Mouse (Mus musculus): ENCODE measurements at regions not wholly inside any gene's neighbourhood (a gene's known extent, or its start where the extent isn't known, plus 50 kb on each side); places are given as distances from the start of the nearest gene placed in this dataset.
"Not testable (repeated sequence)": the region's sequence is repeated elsewhere in the genome, so short reads cannot be mapped to it uniquely, and the experiment has no call there.

DNA sequence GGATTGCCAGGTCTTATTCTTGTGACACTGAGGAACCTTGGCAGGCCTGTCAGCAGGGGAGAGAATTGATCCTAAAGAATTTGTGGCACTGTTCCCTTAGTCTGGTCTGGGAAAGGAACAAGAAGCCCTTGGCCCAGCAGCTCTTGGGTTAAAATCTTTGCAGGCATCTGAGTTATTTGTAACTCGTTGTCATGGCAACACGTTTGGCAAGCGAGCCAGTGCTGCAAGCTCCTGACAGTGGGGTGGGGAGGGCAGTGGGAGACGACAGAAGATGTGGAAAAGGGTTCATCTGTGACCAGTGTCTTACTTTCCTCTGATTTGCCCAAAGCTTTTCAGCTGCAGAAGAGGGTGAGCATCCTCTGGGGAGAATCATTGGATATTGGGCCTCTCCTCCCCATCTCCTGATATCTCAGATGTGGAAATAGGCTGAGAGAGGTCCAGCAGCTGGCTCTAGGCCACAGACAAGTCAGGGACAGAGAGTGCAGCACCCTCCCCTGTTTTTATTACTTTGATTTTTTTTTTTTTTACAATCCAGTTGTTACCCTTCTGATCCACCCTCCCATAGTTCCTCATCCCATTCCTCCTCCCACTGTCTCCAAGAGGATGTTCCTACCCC lies 92.4 kb upstream of the Huwe1 start:
- H3K4me3 ChIP-seq; H3K9me3 ChIP-seq; H3K36me3 ChIP-seq; H3K27me3 ChIP-seq (ENCODE audit: insufficient read depth, poor library complexity, severe bottlenecking); H3K27ac ChIP-seq; H3K4me1 ChIP-seq (replicated peaks): not testable (repeated sequence)
- peak; percentile 17 for DNase-seq (ENCODE audit: low spot score)
- WGBS = 29% methylated on average over 4 of the region's 4 CpGs

Measured in hindbrain, embryonic 10.5 days (tissue).